Mouse (Mus musculus): Measurements from ENCODE around the gene Tenm2. TPM values are rescaled to one million over a fixed set of nuclear protein-coding genes. Genes with fewer than 3 reads are reported as not detected.

The Tenm2 gene
- polyA plus RNA-seq, 1 experiment from 2014 or later, result 39.5 TPM

DNA sequence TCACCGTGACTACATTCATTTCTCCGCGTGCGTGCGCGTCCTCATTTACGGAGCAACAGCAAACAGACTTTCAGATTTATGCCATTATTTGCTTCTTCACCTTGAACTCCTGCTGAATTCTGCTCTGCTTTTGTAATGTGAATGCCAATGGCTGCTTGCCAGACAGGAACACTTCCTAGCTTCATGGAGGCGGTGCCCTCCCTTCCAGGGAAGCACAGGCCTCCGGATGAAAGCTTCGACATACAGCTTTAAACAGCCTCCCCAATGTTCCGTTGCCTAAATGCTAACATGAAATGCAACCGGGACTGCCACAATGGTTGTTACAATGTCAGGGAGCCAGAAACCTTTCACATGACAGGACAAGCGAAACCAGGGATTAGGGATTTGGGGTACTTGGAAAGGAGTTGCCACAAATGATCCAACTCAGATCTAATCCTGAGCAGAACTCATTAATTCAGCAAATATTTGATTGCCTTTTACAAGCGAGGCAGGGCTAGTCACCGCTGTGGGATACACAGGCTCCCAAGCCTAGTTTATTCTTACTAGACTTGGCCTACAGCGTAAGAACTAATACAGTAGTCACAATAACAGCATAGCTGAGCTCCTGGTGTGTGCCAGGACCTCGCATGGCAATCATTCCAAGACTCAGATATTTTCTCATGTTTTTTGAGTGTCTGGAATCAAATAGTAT, 970.8 kb downstream of the Tenm2 start:
- peak; percentile 68 for ATAC-seq (replicated peaks)
- H3K4me2 ChIP-seq (replicated peaks), result peak overlapping the region; percentile 9
- H3K27ac ChIP-seq (replicated peaks), result peak overlapping the region; percentile 21
- H3K36me3 ChIP-seq, result no peaks in the 10 kb centered on the region
- no peak overlapping the region for H3K9ac ChIP-seq (replicated peaks)
- no peaks in the 10 kb centered on the region for H3K9me3 ChIP-seq
- no peak overlapping the region for H3K4me3 ChIP-seq
- H3K4me1 ChIP-seq, result peaks cover 16% of the 10 kb centered on the region
- H3K27me3 ChIP-seq, result no peaks in the 10 kb centered on the region
- WGBS, result 25% methylated on average over 17 of the region's 17 CpGs

DNA sequence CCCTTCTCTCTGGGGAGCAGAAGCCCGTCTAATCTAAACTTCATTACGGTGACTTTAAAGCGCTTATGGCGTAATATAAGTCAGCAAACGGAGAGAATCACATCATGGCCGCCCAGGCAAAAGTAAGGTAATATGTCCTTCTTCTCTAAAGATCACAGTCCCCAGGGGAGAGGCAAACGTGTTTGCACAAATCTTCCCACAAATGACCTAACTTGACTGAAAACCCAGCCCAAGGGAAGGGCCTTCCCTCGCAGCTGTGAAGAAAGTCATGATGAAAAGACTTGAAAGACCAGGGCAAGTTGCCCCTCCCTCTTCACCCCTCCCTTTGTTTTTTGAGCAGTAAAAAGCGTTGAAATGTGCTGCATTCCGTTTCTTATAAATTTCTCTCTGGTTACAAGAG, 971.9 kb downstream of the Tenm2 start:
- H3K36me3 ChIP-seq, result no peaks in the 10 kb centered on the region
- no peak for ATAC-seq (replicated peaks)
- H3K27ac ChIP-seq (replicated peaks), result no peak overlapping the region
- H3K4me2 ChIP-seq (replicated peaks), result no peak overlapping the region
- no peak overlapping the region for H3K9ac ChIP-seq (replicated peaks)
- H3K27me3 ChIP-seq, result no peaks in the 10 kb centered on the region
- no peaks in the 10 kb centered on the region for H3K9me3 ChIP-seq
- WGBS, result 60% methylated on average over 10 of the region's 10 CpGs
- no peak overlapping the region for H3K4me3 ChIP-seq
- peaks cover 16% of the 10 kb centered on the region for H3K4me1 ChIP-seq

DNA sequence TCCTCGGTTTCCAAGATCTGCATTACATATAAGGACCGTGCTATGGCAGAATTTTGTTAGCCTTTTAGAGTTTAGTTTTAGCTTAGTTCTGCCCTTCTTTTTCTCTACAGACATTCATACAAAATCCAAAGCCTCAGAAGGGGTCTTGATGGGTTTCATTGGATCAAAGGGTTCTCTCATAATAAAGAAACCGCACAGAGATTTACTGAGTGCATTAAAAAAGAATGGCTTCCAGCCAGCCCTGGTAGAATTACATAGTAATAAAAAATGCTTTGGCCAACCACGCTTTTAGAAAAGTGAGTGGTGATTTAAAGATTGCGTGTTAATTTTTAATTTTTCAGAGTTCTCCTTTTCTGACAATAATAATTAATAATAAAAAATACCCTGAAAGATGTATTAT, 978.6 kb downstream of the Tenm2 start:
- no peak overlapping the region for H3K9ac ChIP-seq (replicated peaks)
- no peaks in the 10 kb centered on the region for H3K27me3 ChIP-seq
- ATAC-seq (replicated peaks), result no peak
- H3K9me3 ChIP-seq, result no peaks in the 10 kb centered on the region
- H3K27ac ChIP-seq (replicated peaks), result no peak overlapping the region
- H3K4me1 ChIP-seq, result peaks cover 3% of the 10 kb centered on the region; the same call in 1 of the 2 replicates
- H3K36me3 ChIP-seq, result no peaks in the 10 kb centered on the region
- no peak overlapping the region for H3K4me3 ChIP-seq
- 48% methylated on average over 5 of the region's 5 CpGs for WGBS
- H3K4me2 ChIP-seq (replicated peaks), result no peak overlapping the region

DNA sequence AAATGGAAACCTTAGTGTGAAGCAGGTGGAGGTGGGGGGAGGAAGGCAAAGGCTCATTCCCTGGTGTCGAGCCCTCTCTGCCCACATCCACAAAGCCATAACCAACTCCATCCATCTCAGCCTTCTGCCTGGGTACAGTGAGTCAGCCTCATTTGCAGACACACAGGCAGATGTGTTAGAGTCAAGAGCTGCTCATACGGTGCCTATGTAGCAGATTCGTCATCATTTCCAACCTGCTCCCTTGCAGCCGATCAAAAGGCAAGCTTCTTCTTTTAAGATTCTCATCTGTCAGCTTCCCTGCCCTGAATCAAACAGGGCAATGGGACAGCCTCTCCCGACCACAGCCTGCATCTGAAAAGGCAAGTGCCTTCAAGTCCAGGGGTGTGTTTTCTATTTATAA, 979.0 kb downstream of the Tenm2 start:
- H3K36me3 ChIP-seq, result no peaks in the 10 kb centered on the region
- H3K4me1 ChIP-seq, result peaks cover 3% of the 10 kb centered on the region; the same call in 1 of the 2 replicates
- no peak overlapping the region for H3K27ac ChIP-seq (replicated peaks)
- WGBS, result 64% methylated on average over 5 of the region's 5 CpGs
- no peak overlapping the region for H3K4me2 ChIP-seq (replicated peaks)
- H3K4me3 ChIP-seq, result no peak overlapping the region
- H3K9ac ChIP-seq (replicated peaks), result no peak overlapping the region
- H3K27me3 ChIP-seq, result no peaks in the 10 kb centered on the region
- no peaks in the 10 kb centered on the region for H3K9me3 ChIP-seq
- ATAC-seq (replicated peaks), result no peak

DNA sequence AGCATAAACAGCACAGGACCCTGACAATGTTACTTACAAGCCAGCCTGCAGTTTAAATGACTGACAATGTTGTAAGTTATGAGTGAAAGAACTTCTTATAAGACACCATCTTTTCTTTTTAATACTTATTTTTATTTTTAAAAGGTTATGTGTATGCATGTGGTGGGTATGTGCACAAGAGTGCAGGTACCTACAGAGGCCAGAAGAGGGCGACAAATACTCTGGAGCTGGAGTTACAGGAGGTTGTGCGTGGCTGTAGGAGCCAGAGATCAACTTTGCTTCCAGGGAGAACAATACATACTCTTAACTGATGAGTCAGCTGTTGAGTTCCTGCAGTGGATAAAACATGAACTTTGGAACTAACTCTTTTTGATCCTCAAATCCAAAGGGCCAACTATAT, 981.7 kb downstream of the Tenm2 start:
- Histone ChIP-seq H3K9ac (replicated peaks) (no peak overlapping the region), H3K4me3 (no peak overlapping the region), H3K4me1 (peaks cover 3% of the 10 kb centered on the region; the same call in 1 of the 2 replicates), H3K9me3 (no peaks in the 10 kb centered on the region), H3K27ac (replicated peaks) (no peak overlapping the region), H3K36me3 (no peaks in the 10 kb centered on the region), H3K27me3 (no peaks in the 10 kb centered on the region), H3K4me2 (replicated peaks) (no peak overlapping the region)
- WGBS, result 85% methylated on average over 2 of the region's 2 CpGs
- no peak for ATAC-seq (replicated peaks)

DNA sequence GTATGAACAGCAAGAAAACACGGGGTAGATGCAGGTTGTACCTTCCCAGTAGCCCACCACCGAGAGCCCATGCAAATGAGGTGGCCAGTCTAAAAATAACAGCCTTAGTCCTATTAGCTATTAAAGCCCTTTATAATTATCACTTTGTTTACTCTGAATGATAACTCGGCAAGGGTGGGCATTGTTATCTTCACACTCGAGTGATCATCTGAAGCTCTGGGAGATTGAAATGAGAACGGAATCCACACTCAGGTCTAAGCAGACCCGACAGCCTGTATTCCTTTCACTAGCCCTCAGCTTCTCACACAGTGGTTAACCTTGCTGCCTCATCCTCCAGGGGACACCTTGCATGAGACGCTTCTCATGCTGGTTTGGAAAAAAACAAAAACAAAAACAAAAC, 985.7 kb downstream of the Tenm2 start:
- H3K4me3 ChIP-seq, result no peak overlapping the region
- no peak overlapping the region for H3K4me2 ChIP-seq (replicated peaks)
- no peaks in the 10 kb centered on the region for H3K36me3 ChIP-seq
- peaks cover 3% of the 10 kb centered on the region for H3K4me1 ChIP-seq
- no peak overlapping the region for H3K9ac ChIP-seq (replicated peaks)
- no peaks in the 10 kb centered on the region for H3K27me3 ChIP-seq
- whole genome bisulfite sequencing, result 21% methylated on average over 7 of the region's 7 CpGs
- ATAC-seq (replicated peaks), result no peak
- no peaks in the 10 kb centered on the region for H3K9me3 ChIP-seq
- no peak overlapping the region for H3K27ac ChIP-seq (replicated peaks)

DNA sequence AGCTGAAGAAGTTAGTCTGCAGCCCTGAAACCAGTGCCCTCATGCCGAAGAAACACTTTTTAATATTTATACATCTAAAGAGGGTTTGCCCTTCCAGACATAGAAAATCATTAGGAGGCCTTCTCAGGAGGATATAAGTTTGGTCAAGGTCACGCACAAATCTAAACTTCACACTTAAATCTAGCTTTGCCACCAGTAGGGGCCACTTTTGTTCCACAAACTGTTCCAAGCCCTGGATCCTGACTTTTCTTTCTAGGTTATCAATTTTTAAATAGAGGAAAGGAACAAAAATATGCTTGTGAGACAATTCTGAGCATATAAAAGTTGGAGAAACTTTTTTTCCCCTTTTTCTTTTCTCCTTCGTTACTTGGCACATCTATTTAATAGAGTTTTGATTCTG, 989.6 kb downstream of the Tenm2 start:
- ATAC-seq (replicated peaks), result no peak
- WGBS, result 86% methylated on average over 3 of the region's 3 CpGs
- Histone ChIP-seq H3K36me3 (no peaks in the 10 kb centered on the region), H3K27ac (replicated peaks) (no peak overlapping the region), H3K4me2 (replicated peaks) (no peak overlapping the region), H3K27me3 (no peaks in the 10 kb centered on the region), H3K9ac (replicated peaks) (no peak overlapping the region), H3K4me1 (peaks cover 34% of the 10 kb centered on the region), H3K9me3 (no peaks in the 10 kb centered on the region), H3K4me3 (no peak overlapping the region)

DNA sequence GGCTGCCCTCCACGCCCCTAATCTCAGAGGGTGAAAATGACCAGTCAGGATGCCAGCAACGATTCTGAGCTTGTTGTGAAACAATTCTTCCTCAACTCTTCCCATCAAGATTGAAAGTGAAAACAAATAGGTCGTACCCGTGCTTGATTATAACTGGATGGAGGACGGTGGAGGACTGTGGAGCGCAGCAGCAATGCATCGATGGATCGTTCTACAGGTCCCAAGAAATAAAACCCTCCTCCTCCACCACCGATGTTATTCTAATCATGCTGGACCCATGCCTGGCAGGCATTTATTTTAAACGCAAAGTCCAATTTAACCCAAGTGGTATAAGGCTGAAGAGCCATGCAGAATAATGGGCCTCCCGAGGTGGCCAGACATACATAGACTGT, 991.3 kb downstream of the Tenm2 start:
- H3K36me3 ChIP-seq, result no peaks in the 10 kb centered on the region
- peak overlapping the region; percentile 76 for H3K27ac ChIP-seq (replicated peaks)
- peaks cover 34% of the 10 kb centered on the region for H3K4me1 ChIP-seq
- WGBS, result 78% methylated on average over 11 of the region's 11 CpGs
- H3K9me3 ChIP-seq, result no peaks in the 10 kb centered on the region
- no peak overlapping the region for H3K4me3 ChIP-seq
- H3K27me3 ChIP-seq, result no peaks in the 10 kb centered on the region
- H3K4me2 ChIP-seq (replicated peaks), result no peak overlapping the region
- ATAC-seq (replicated peaks), result no peak
- H3K9ac ChIP-seq (replicated peaks), result no peak overlapping the region

DNA sequence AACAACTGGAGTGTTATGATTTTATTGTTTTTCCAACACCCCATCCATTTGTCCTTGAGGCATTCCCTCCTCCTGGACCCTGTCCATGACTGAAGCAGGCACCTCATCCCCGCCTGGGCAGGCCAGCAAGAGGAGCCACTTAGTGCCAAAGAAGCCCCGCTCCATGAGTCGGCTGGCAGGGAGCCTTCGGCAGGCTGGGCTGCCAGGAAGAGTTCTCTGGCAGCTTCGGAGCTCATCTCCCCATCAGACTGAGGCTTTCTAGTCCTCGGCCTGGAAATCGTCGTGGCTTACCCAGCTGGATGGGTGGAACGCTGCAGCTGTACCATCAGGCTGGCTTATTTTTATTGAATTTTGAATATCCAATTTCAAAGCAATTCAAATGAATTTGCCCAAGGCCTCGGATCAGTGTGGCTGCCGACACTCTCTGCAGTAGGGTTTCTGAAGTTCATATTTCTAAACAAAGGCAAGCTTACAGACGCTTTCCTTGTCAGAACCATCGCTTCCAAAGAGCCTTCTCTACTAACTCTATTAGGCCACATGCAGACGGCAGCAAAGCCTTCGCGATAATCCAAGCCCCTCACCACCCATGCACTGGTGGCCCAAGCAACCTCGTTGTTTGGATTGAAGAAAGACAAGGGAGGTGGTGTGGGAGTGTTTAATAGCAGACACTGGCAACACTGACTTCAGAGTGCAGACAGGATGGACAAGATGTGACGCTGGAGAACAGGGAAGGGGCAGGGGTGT, 991.8 kb downstream of the Tenm2 start:
- WGBS, result 47% methylated on average over 18 of the region's 18 CpGs
- Histone ChIP-seq H3K4me1 (peaks cover 34% of the 10 kb centered on the region), H3K27ac (replicated peaks) (peak overlapping the region; percentile 76), H3K4me2 (replicated peaks) (no peak overlapping the region), H3K9me3 (no peaks in the 10 kb centered on the region), H3K36me3 (no peaks in the 10 kb centered on the region), H3K4me3 (no peak overlapping the region), H3K9ac (replicated peaks) (no peak overlapping the region), H3K27me3 (no peaks in the 10 kb centered on the region)
- peak; percentile 72 for ATAC-seq (replicated peaks)

DNA sequence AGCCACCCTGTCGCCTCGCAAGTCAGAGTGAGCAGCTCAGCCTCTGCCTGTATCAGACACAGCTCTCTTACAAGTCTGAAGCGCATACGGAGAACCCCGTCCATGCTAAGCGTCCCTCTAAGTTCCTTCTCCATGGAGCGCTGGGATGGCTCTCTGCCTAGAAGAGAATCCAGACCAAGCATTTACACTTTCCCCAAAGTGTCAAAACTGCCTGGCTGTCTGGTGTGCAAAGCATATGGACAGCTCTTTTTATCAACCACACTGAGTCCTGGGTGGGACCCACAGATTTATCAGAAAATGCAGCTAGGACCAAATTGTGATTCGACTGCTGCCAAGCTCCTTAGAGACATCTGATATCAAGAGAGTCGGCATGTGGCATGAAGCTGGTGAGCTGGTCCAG, 996.9 kb downstream of the Tenm2 start:
- no peaks in the 10 kb centered on the region for H3K36me3 ChIP-seq
- WGBS, result 61% methylated on average over 9 of the region's 9 CpGs
- peak; percentile 62 for ATAC-seq (replicated peaks)

DNA sequence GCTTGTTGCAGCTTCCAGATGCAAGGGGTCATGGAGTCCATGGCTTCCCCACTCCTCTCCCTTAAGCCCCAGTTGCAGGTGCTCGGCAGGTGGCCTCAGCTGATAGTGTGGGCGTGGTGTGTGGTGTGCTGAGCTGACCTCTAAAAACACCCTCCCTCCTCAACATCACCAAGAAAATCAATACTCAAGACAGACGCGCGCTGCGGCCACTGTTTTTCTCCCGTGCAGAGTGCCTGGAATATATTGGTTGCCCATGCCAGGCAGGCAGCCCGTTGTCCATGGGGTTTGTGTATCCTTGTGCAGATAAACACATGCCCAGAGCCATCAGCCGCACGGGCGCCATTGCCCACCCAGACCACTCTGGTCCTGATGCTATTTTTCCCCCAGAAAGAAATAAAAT, 1007.1 kb downstream of the Tenm2 start:
- H3K4me2 ChIP-seq (replicated peaks), result no peak overlapping the region
- H3K4me3 ChIP-seq, result no peak overlapping the region
- H3K27ac ChIP-seq (replicated peaks), result no peak overlapping the region
- no peak for ATAC-seq (replicated peaks)
- 93% methylated on average over 11 of the region's 11 CpGs for WGBS
- H3K4me1 ChIP-seq, result peaks cover 5% of the 10 kb centered on the region; the same call in 1 of the 2 replicates
- H3K9ac ChIP-seq (replicated peaks), result no peak overlapping the region
- H3K36me3 ChIP-seq, result no peaks in the 10 kb centered on the region
- no peaks in the 10 kb centered on the region for H3K9me3 ChIP-seq
- no peaks in the 10 kb centered on the region for H3K27me3 ChIP-seq

More for the DNA sequence above, 996.9 kb downstream of the Tenm2 start:
- no peaks in the 10 kb centered on the region for H3K9me3 ChIP-seq
- H3K4me3 ChIP-seq, result no peak overlapping the region
- H3K27me3 ChIP-seq, result no peaks in the 10 kb centered on the region
- no peak overlapping the region for H3K9ac ChIP-seq (replicated peaks)
- no peak overlapping the region for H3K4me2 ChIP-seq (replicated peaks)
- peaks cover 19% of the 10 kb centered on the region for H3K4me1 ChIP-seq
- H3K27ac ChIP-seq (replicated peaks), result 0 out of 2 replicates have a peak overlapping the region, but pooled peaks have one; percentile 24

DNA sequence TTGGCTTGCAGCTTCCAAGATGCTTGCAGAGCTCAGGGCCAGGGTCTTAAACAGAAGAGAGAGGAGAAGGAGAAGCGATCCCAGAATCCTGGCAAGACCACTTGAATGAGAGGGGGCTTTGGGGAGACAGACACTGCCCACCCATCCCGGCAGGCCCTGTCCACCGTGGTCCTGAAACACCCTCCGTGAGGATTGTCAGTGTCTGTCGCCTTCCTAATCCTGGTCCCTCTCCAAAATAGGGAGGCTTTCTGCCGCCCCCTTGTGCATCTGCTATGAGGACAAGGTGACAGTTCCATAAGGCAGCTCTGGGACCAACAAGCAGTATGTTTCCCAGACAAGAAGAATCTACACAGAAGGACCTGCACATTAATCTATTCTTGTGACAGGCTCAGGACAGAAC, 1007.6 kb downstream of the Tenm2 start:
- ATAC-seq (replicated peaks), result no peak
- Histone ChIP-seq H3K4me2 (replicated peaks) (no peak overlapping the region), H3K27ac (replicated peaks) (no peak overlapping the region), H3K4me1 (peaks cover 5% of the 10 kb centered on the region; the same call in 1 of the 2 replicates), H3K27me3 (no peaks in the 10 kb centered on the region), H3K9me3 (no peaks in the 10 kb centered on the region), H3K9ac (replicated peaks) (no peak overlapping the region), H3K36me3 (no peaks in the 10 kb centered on the region), H3K4me3 (no peak overlapping the region)
- WGBS, result 69% methylated on average over 6 of the region's 6 CpGs

Measured in forebrain, embryonic 15.5 days (tissue).